ENCODE assay signal across 10 mouse cellular contexts in the genomic region with DNA sequence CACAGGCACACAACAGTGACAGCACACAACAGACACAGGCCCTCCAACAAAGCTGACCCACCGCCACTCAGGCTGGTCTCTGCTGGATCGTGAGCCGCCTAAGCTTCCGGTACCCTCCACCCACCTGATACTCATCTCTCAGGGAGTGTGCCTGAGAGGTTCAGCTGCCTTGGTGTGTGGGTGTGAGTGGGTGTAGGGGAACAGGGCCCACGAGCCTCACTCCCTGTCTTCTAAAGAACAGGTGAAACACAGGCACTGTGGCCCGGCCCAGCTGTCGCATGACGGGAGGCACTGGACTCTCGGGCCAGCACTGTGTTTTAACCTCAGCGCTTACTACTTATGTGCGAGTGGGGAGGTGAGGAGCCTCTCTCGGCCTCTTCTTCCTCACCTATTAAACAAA. TPM values are rescaled to one million over a fixed set of nuclear protein-coding genes. Genes with fewer than 3 reads are reported as not detected.
DNase-seq lines count a peak whose midpoint lies in the region; ATAC-seq and TF ChIP-seq lines count a peak whose summit lies in the region.
"Had no signal": no experiment of that assay in that cellular context is flagged by ENCODE, and none has a peak within 500 bp of the region (broad histone marks: within the 10 kb centered on the region; RNA-seq: fewer than 3 reads in every experiment).

No protein-coding gene starts in this region.

- H3K4me1 ChIP-seq in hindbrain, embryonic 10.5 days (replicated peaks) = peaks cover 49% of the 10 kb centered on the region
- H3K4me1 ChIP-seq in hindbrain, embryonic 11.5 days (replicated peaks; ENCODE audit: control insufficient read depth, insufficient read depth, low read length) = 0 out of 2 replicates have a peak, but pooled peaks cover 4% of the 10 kb centered on the region
- peaks cover 37% of the 10 kb centered on the region for H3K4me1 ChIP-seq in stomach, embryonic 16.5 days (ENCODE audit: control insufficient read depth, insufficient read depth, low read length)
- H3K4me1 ChIP-seq in stomach, postnatal 0 days (replicated peaks; ENCODE audit: control insufficient read depth, insufficient read depth) = peaks cover 5% of the 10 kb centered on the region; the same call in 1 of the 2 replicates
- H3K4me1 ChIP-seq in hindbrain, postnatal 0 days (ENCODE audit: insufficient read depth, low read length) = peaks cover 14% of the 10 kb centered on the region
- peaks cover 31% of the 10 kb centered on the region for H3K4me1 ChIP-seq in olfactory bulb, adult 2 months (ENCODE audit: control insufficient read depth, insufficient read depth, low read length)

- TF ChIP-seq POLR2A in olfactory bulb, adult 2 months (IDR thresholded peaks at IDR 0.05; ENCODE audit: insufficient read depth, low read depth, low read length) = no peak

- no peak for DNase-seq in hindbrain, embryonic 10.5 days (ENCODE audit: low spot score)
- no peak for DNase-seq in hindbrain, embryonic 11.5 days (ENCODE audit: low spot score)
- DNase-seq in stomach, postnatal 0 days (ENCODE audit: low spot score) = no peak
- no peak for DNase-seq in hindbrain, postnatal 0 days (ENCODE audit: low spot score)
- no peak for DNase-seq in frontal cortex, adult 2 months (ENCODE audit: extremely low spot score in 1 of 2, low spot score in 1 of 2)
- DNase-seq: kidney, postnatal 4 days; thymus, postnatal 25 days had no signal

- TF ChIP-seq EP300 in stomach, postnatal 0 days (optimal IDR thresholded peaks at IDR 0.05) = no peak

- ATAC-seq in hindbrain, embryonic 11.5 days (ENCODE audit: low FRiP score) = no peak
- ATAC-seq in stomach, embryonic 16.5 days (ENCODE audit: insufficient read depth, low FRiP score) = no peak
- no peak for ATAC-seq in stomach, postnatal 0 days (ENCODE audit: low FRiP score, low TSS enrichment)
- ATAC-seq in hindbrain, postnatal 0 days = no peak
- ATAC-seq: lung, postnatal 0 days had no signal

- peaks cover 51% of the 10 kb centered on the region for H3K36me3 ChIP-seq in hindbrain, embryonic 10.5 days
- H3K36me3 ChIP-seq in hindbrain, embryonic 11.5 days (ENCODE audit: control insufficient read depth, insufficient read depth, low read length) = no peaks in the 10 kb centered on the region
- peaks cover 4% of the 10 kb centered on the region; the same call in 1 of the 2 replicates for H3K36me3 ChIP-seq in stomach, embryonic 16.5 days (ENCODE audit: control insufficient read depth, insufficient read depth, low read length)
- H3K36me3 ChIP-seq in stomach, postnatal 0 days (ENCODE audit: control insufficient read depth, insufficient read depth, low read length) = no peaks in the 10 kb centered on the region; the same call in 1 of the 2 replicates
- H3K36me3 ChIP-seq in hindbrain, postnatal 0 days (ENCODE audit: insufficient read depth, low read length) = 0 out of 2 replicates have a peak, but pooled peaks cover 12% of the 10 kb centered on the region

- 85% methylated on average over 12 of the region's 12 CpGs for WGBS in hindbrain, embryonic 10.5 days
- 89% methylated on average over 12 of the region's 12 CpGs for WGBS in hindbrain, embryonic 11.5 days
- WGBS in stomach, embryonic 16.5 days = 78% methylated on average over 12 of the region's 12 CpGs
- WGBS in stomach, postnatal 0 days = 78% methylated on average over 12 of the region's 12 CpGs
- WGBS in hindbrain, postnatal 0 days = 82% methylated on average over 12 of the region's 12 CpGs
- WGBS in olfactory bulb, adult 2 months = 54% methylated on average over 12 of the region's 12 CpGs

- H3K9ac ChIP-seq in hindbrain, embryonic 11.5 days (ENCODE audit: low read depth, low read length) = no peak overlapping the region
- H3K9ac ChIP-seq in stomach, embryonic 16.5 days (ENCODE audit: low read length) = 0 out of 2 replicates have a peak overlapping the region, but pooled peaks have one; percentile 39
- H3K9ac ChIP-seq in stomach, postnatal 0 days (ENCODE audit: low read length) = no peak overlapping the region
- H3K9ac ChIP-seq in hindbrain, postnatal 0 days (replicated peaks; ENCODE audit: low read length) = peak overlapping the region; percentile 22; the same call in 1 of the 2 replicates

- no peaks in the 10 kb centered on the region for H3K9me3 ChIP-seq in hindbrain, embryonic 10.5 days
- no peaks in the 10 kb centered on the region for H3K9me3 ChIP-seq in hindbrain, embryonic 11.5 days (ENCODE audit: control insufficient read depth, low read length)
- H3K9me3 ChIP-seq in stomach, embryonic 16.5 days (replicated peaks; ENCODE audit: control insufficient read depth, low read length) = no peaks in the 10 kb centered on the region
- no peaks in the 10 kb centered on the region for H3K9me3 ChIP-seq in stomach, postnatal 0 days (ENCODE audit: control insufficient read depth, low read length)
- H3K9me3 ChIP-seq in hindbrain, postnatal 0 days (ENCODE audit: low read length) = no peaks in the 10 kb centered on the region

- H3K4me2 ChIP-seq in hindbrain, embryonic 11.5 days (replicated peaks; ENCODE audit: low read depth, low read length) = no peak overlapping the region
- H3K4me2 ChIP-seq in stomach, embryonic 16.5 days (ENCODE audit: low read depth, low read length) = no peak overlapping the region
- H3K4me2 ChIP-seq in stomach, postnatal 0 days (replicated peaks; ENCODE audit: low read depth) = no peak overlapping the region
- peak overlapping the region; percentile 33; the same call in 1 of the 2 replicates for H3K4me2 ChIP-seq in hindbrain, postnatal 0 days (ENCODE audit: low read depth, low read length)

- peak overlapping the region; percentile 11; the same call in 1 of the 2 replicates for H3K4me3 ChIP-seq in hindbrain, embryonic 10.5 days
- no peak overlapping the region for H3K4me3 ChIP-seq in hindbrain, embryonic 11.5 days (ENCODE audit: low read depth, low read length)
- H3K4me3 ChIP-seq in stomach, embryonic 16.5 days (replicated peaks; ENCODE audit: low read length) = no peak overlapping the region
- no peak overlapping the region for H3K4me3 ChIP-seq in stomach, postnatal 0 days (ENCODE audit: low read depth, low read length)
- H3K4me3 ChIP-seq in hindbrain, postnatal 0 days (ENCODE audit: low read length) = no peak overlapping the region
- peak overlapping the region; percentile 44 for H3K4me3 ChIP-seq in olfactory bulb, adult 2 months (ENCODE audit: insufficient read depth, low read depth, low read length)

- no peak for TF ChIP-seq CTCF in stomach, postnatal 0 days (IDR thresholded peaks at IDR 0.05; ENCODE audit: low read depth)
- TF ChIP-seq CTCF in hindbrain, postnatal 0 days (IDR thresholded peaks at IDR 0.05; ENCODE audit: low read depth) = no peak
- no peak for TF ChIP-seq CTCF in olfactory bulb, adult 2 months (IDR thresholded peaks at IDR 0.05; ENCODE audit: insufficient read depth, low read depth, low read length)

- no peaks in the 10 kb centered on the region for H3K27me3 ChIP-seq in hindbrain, embryonic 10.5 days (ENCODE audit: insufficient read depth, poor library complexity, severe bottlenecking)
- no peaks in the 10 kb centered on the region for H3K27me3 ChIP-seq in hindbrain, embryonic 11.5 days (ENCODE audit: control insufficient read depth, insufficient read depth, low read length)
- no peaks in the 10 kb centered on the region for H3K27me3 ChIP-seq in stomach, embryonic 16.5 days (ENCODE audit: control insufficient read depth, insufficient read depth, low read length)
- no peaks in the 10 kb centered on the region for H3K27me3 ChIP-seq in stomach, postnatal 0 days (ENCODE audit: control insufficient read depth, insufficient read depth, low read length)
- no peaks in the 10 kb centered on the region for H3K27me3 ChIP-seq in hindbrain, postnatal 0 days (ENCODE audit: insufficient read depth, low read length)

- H3K27ac ChIP-seq in hindbrain, embryonic 10.5 days = peak overlapping the region; percentile 50; the same call in 1 of the 2 replicates
- H3K27ac ChIP-seq in hindbrain, embryonic 11.5 days (ENCODE audit: low read depth, low read length) = no peak overlapping the region
- H3K27ac ChIP-seq in stomach, embryonic 16.5 days (ENCODE audit: low read length) = no peak overlapping the region
- H3K27ac ChIP-seq in stomach, postnatal 0 days (replicated peaks) = no peak overlapping the region
- H3K27ac ChIP-seq in hindbrain, postnatal 0 days = no peak overlapping the region
- H3K27ac ChIP-seq in olfactory bulb, adult 2 months (ENCODE audit: insufficient read depth, low read depth, low read length) = no peak overlapping the region

RNA-seq across cellular contexts. Expression of a gene that starts 2.8 kb away (rescaled TPM):
- polyA plus RNA-seq in hindbrain, embryonic 10.5 days (2016; fragmentation: Nextera tagmentation; extraction: Ambion mirVana) = 137 and 148 TPM in 2 replicates
- 89.4 and 103 TPM in 2 replicates for polyA plus RNA-seq in hindbrain, embryonic 11.5 days (2014; fragmentation: Nextera tagmentation; extraction: Ambion mirVana)
- 71.7 and 82.4 TPM in 2 replicates for polyA plus RNA-seq in stomach, embryonic 16.5 days (2015; fragmentation: Nextera tagmentation; extraction: Ambion mirVana)
- polyA plus RNA-seq in stomach, postnatal 0 days (2015; fragmentation: Nextera tagmentation; extraction: Ambion mirVana) = 27.2 and 30.3 TPM in 2 replicates
- total RNA-seq in hindbrain, postnatal 0 days (2014; rRNA removed) = 103 and 129 TPM in 2 replicates
- polyA plus RNA-seq in hindbrain, postnatal 0 days (2015; fragmentation: Nextera tagmentation; extraction: Ambion mirVana) = 79.4 and 89.6 TPM in 2 replicates
- 293 TPM in 1 of 2 replicates, not detected in the other for polyA plus RNA-seq in olfactory bulb, adult 2 months (2012; ENCODE audit: insufficient read depth, insufficient read length, low replicate concordance, missing spikeins)
- 95.4 and 95.5 TPM in 2 replicates for polyA plus RNA-seq in frontal cortex, adult 2 months (2012; rRNA removed)

RNA-seq across cellular contexts. Expression of a gene that starts 9.2 kb away (rescaled TPM):
- polyA plus RNA-seq in hindbrain, embryonic 10.5 days (2016; fragmentation: Nextera tagmentation; extraction: Ambion mirVana) = 24.4 and 25.7 TPM in 2 replicates
- 12.5 and 14.6 TPM in 2 replicates for polyA plus RNA-seq in hindbrain, embryonic 11.5 days (2014; fragmentation: Nextera tagmentation; extraction: Ambion mirVana)
- 14.7 and 15.0 TPM in 2 replicates for polyA plus RNA-seq in stomach, embryonic 16.5 days (2015; fragmentation: Nextera tagmentation; extraction: Ambion mirVana)
- polyA plus RNA-seq in stomach, postnatal 0 days (2015; fragmentation: Nextera tagmentation; extraction: Ambion mirVana) = 9.8 and 11.8 TPM in 2 replicates
- total RNA-seq in hindbrain, postnatal 0 days (2014; rRNA removed) = 41.7 and 51.5 TPM in 2 replicates
- 18.1 and 18.8 TPM in 2 replicates for polyA plus RNA-seq in hindbrain, postnatal 0 days (2015; fragmentation: Nextera tagmentation; extraction: Ambion mirVana)
- polyA plus RNA-seq in olfactory bulb, adult 2 months (2012; ENCODE audit: insufficient read depth, insufficient read length, low replicate concordance, missing spikeins) = not detected in 2 replicates
- polyA plus RNA-seq in frontal cortex, adult 2 months (2012; rRNA removed) = 49.1 and 50.5 TPM in 2 replicates

RNA-seq across cellular contexts. Expression of a gene that starts 21.4 kb away (rescaled TPM):
- 128 and 146 TPM in 2 replicates for polyA plus RNA-seq in hindbrain, embryonic 10.5 days (2016; fragmentation: Nextera tagmentation; extraction: Ambion mirVana)
- polyA plus RNA-seq in hindbrain, embryonic 11.5 days (2014; fragmentation: Nextera tagmentation; extraction: Ambion mirVana) = 101 and 122 TPM in 2 replicates
- 110 and 113 TPM in 2 replicates for polyA plus RNA-seq in stomach, embryonic 16.5 days (2015; fragmentation: Nextera tagmentation; extraction: Ambion mirVana)
- 73.7 and 75.0 TPM in 2 replicates for polyA plus RNA-seq in stomach, postnatal 0 days (2015; fragmentation: Nextera tagmentation; extraction: Ambion mirVana)
- 91.5 and 98.3 TPM in 2 replicates for total RNA-seq in hindbrain, postnatal 0 days (2014; rRNA removed)
- polyA plus RNA-seq in hindbrain, postnatal 0 days (2015; fragmentation: Nextera tagmentation; extraction: Ambion mirVana) = 172 and 179 TPM in 2 replicates
- not detected in 2 replicates for polyA plus RNA-seq in olfactory bulb, adult 2 months (2012; ENCODE audit: insufficient read depth, insufficient read length, low replicate concordance, missing spikeins)
- 189 and 198 TPM in 2 replicates for polyA plus RNA-seq in frontal cortex, adult 2 months (2012; rRNA removed)

RNA-seq across cellular contexts. Expression of a gene that starts 23.5 kb away (rescaled TPM):
- polyA plus RNA-seq in hindbrain, embryonic 10.5 days (2016; fragmentation: Nextera tagmentation; extraction: Ambion mirVana) = 178 and 214 TPM in 2 replicates
- 192 and 201 TPM in 2 replicates for polyA plus RNA-seq in hindbrain, embryonic 11.5 days (2014; fragmentation: Nextera tagmentation; extraction: Ambion mirVana)
- 148 and 160 TPM in 2 replicates for polyA plus RNA-seq in stomach, embryonic 16.5 days (2015; fragmentation: Nextera tagmentation; extraction: Ambion mirVana)
- polyA plus RNA-seq in stomach, postnatal 0 days (2015; fragmentation: Nextera tagmentation; extraction: Ambion mirVana) = 142 and 146 TPM in 2 replicates
- 135 and 146 TPM in 2 replicates for total RNA-seq in hindbrain, postnatal 0 days (2014; rRNA removed)
- 312 and 325 TPM in 2 replicates for polyA plus RNA-seq in hindbrain, postnatal 0 days (2015; fragmentation: Nextera tagmentation; extraction: Ambion mirVana)
- polyA plus RNA-seq in olfactory bulb, adult 2 months (2012; ENCODE audit: insufficient read depth, insufficient read length, low replicate concordance, missing spikeins) = not detected in 2 replicates
- 151 and 157 TPM in 2 replicates for polyA plus RNA-seq in frontal cortex, adult 2 months (2012; rRNA removed)

RNA-seq across cellular contexts. Expression of a gene that starts 26.9 kb away (rescaled TPM):
- 0.18 and 0.36 TPM in 2 replicates for polyA plus RNA-seq in hindbrain, embryonic 10.5 days (2016; fragmentation: Nextera tagmentation; extraction: Ambion mirVana)
- polyA plus RNA-seq in hindbrain, embryonic 11.5 days (2014; fragmentation: Nextera tagmentation; extraction: Ambion mirVana) = 0.40 and 0.48 TPM in 2 replicates
- 17.1 and 21.8 TPM in 2 replicates for polyA plus RNA-seq in stomach, embryonic 16.5 days (2015; fragmentation: Nextera tagmentation; extraction: Ambion mirVana)
- 2.1 and 3.1 TPM in 2 replicates for polyA plus RNA-seq in stomach, postnatal 0 days (2015; fragmentation: Nextera tagmentation; extraction: Ambion mirVana)
- total RNA-seq in hindbrain, postnatal 0 days (2014; rRNA removed) = 0.25 and 1.2 TPM in 2 replicates
- polyA plus RNA-seq in hindbrain, postnatal 0 days (2015; fragmentation: Nextera tagmentation; extraction: Ambion mirVana) = 5.6 and 6.4 TPM in 2 replicates
- not detected in 2 replicates for polyA plus RNA-seq in olfactory bulb, adult 2 months (2012; ENCODE audit: insufficient read depth, insufficient read length, low replicate concordance, missing spikeins)
- polyA plus RNA-seq in frontal cortex, adult 2 months (2012; rRNA removed) = 1.8 and 2.2 TPM in 2 replicates

Comparison
In these comparisons a context has a peak if more than half of its experiments do, and no peak if none do; other contexts are left out.
1. H3K4me3 ChIP-seq: peak in hindbrain, embryonic 10.5 days (single experiment) and olfactory bulb, adult 2 months (single experiment); none in hindbrain, embryonic 11.5 days (single experiment), stomach, embryonic 16.5 days (single experiment), stomach, postnatal 0 days (single experiment) and hindbrain, postnatal 0 days (single experiment).
2. H3K9ac ChIP-seq: peak in stomach, embryonic 16.5 days (single experiment) and hindbrain, postnatal 0 days (single experiment); none in hindbrain, embryonic 11.5 days (single experiment) and stomach, postnatal 0 days (single experiment).
3. RNA of a gene that starts 9.2 kb away (polyA plus RNA-seq): 49.1 to 50.5 TPM in frontal cortex, adult 2 months, 24.4 to 25.7 TPM in hindbrain, embryonic 10.5 days, 18.1 to 18.8 TPM in hindbrain, postnatal 0 days, 14.7 to 15.0 TPM in stomach, embryonic 16.5 days, 12.5 to 14.6 TPM in hindbrain, embryonic 11.5 days and 9.8 to 11.8 TPM in stomach, postnatal 0 days; not detected in olfactory bulb, adult 2 months; every median in the first group is over 10 times any median in the second.
4. RNA of a gene that starts 21.4 kb away (polyA plus RNA-seq): 189 to 198 TPM in frontal cortex, adult 2 months, 172 to 179 TPM in hindbrain, postnatal 0 days, 128 to 146 TPM in hindbrain, embryonic 10.5 days, 110 to 113 TPM in stomach, embryonic 16.5 days, 101 to 122 TPM in hindbrain, embryonic 11.5 days and 73.7 to 75.0 TPM in stomach, postnatal 0 days; not detected in olfactory bulb, adult 2 months; every median in the first group is over 10 times any median in the second.